Mouse (Mus musculus) CD8-positive naive resting alpha-beta T cell, adult 2 months (primary cell): ENCODE data around the gene Bach2.

Experiments used
- DNase-seq, 2 experiments: peaks; one replicate each; pipeline ENCODE4 v3.0.0; 2022; ENCODE audit warnings: low read depth in 2 of 2, low spot score in 2 of 2

Bach2 gene

GRCm38 (mm10) chr4:32520628-32521360 is 282.2 kb downstream of the Bach2 start:
- DNase-seq = no peak

GRCm38 (mm10) chr4:32521361-32521740 is 282.7 kb downstream of the Bach2 start:
- DNase-seq = no peak

- DNase-seq = no peak
Measured at GRCm38 (mm10) chr4:32522013-32522412, 283.4 kb downstream of the Bach2 start.

- no peak for DNase-seq
Measured at GRCm38 (mm10) chr4:32524282-32524681, 285.7 kb downstream of the Bach2 start.

DNA sequence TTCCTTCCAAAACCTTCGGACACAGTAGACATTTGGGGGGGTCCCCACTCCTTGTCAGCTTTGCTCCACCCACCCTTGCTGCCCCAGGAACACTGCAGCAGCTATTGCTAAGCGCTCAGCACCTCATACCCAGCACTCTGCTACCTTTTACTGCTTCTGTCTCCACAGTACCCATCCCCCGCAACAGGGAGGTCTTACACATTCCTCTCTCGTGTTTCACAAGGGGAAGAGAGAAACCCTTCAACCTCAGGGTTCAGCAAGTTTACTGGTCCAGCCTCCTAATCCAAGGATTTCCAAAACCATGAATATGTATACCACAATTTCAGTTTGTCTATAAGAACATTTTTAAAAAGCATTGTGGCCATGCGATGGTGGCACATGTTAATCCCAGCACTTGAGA is 286.4 kb downstream of the Bach2 start:
- no peak for DNase-seq

DNA sequence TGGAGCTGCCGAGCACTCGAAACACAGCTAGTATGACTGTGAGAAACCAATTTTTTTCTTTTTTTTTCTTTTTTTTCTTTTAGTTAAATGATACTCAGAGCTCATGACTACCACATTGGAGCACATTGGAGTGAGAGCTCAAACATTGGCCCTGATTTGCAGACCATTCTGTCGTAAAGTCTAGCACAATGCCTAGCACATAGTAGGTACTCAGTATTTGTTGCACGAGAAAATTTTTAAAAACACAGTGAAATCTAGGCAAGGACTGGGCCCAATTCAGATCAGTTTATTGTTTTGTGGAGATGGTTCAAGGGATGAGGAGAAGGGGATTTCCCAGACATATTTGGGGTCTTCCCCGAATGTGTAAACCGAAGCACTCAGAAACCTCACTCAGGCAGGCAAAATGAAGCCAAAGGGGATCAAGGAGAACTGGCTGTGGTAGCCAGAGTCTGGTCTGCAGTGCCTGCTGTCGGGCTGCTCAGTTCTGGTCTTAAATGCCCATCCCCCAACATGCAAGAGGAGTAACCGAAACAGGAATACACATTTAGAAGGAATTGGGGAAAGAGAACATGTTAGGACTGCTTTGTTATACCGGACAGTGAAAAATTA is 287.7 kb downstream of the Bach2 start:
- DNase-seq = no peak

DNA sequence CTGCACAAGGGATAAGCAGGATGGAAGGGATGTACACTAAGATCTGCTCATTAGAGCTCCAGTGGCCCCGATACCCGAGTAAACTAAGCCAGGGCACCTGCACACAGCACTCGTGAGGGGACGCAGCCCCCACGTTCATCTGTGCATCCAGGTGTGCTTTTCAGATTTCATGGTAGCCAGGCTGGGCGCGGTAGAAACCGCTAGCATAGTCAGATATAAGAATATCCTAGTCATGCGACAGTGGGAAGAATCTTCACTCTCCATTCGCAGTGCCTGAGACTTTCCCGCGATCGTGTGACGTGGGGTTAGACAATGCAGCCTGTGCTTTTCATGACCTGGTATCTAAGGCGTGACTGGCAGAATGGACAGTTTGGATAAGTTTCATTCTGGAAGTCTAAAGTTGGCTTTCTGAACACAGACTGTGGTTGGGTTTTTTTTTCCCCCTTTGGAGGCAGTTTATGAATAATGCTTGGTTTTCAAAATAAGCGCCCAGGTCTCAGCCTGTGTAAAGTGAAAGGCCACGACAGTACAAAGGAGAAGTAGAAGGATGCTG is 290.9 kb downstream of the Bach2 start:
- no peak for DNase-seq

- no peak for DNase-seq
Measured at GRCm38 (mm10) chr4:32530421-32530920, 291.9 kb downstream of the Bach2 start.

- no peak for DNase-seq
Measured at GRCm38 (mm10) chr4:32530921-32531846, 292.6 kb downstream of the Bach2 start.

- no peak for DNase-seq
Measured at GRCm38 (mm10) chr4:32532079-32532478, 293.5 kb downstream of the Bach2 start.

DNA sequence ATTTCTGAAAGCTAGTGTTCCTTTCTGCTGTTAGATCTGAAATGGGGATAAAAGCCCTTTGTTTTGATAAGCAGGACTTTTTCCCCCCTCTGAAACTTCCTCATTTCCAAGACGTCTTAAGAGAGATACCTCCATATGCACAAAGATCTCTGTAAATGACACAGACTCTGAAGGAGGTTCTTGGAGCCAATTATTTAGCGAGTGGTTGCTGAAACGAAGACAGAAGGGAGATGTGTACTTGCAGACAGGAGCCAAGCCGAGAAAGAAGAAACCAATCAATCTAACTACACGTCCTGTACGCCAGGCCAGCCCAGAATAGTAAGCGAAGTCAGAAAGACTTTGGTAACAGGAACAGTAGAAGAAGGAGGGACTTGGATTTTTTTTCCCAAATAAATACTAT is 295.1 kb downstream of the Bach2 start:
- DNase-seq = no peak

DNA sequence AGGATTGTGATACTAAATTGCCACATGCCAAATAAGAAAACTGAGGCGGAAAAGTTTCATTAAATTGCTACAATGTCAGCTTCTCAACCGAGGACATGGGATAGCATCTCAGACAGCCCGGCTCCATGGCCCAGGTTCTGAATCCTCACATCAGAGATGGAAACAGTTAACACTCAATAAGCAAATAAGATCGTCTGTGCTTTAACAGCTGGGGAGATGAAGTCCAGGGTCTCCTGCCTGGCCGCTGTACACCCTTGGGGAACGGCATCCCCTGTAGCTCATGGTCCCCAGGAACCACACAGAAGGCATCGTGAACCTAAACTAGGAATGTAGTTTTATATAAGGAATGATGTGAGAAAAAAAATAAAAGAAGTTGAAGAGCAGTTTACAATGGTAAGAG is 297.0 kb downstream of the Bach2 start:
- DNase-seq = no peak

DNA sequence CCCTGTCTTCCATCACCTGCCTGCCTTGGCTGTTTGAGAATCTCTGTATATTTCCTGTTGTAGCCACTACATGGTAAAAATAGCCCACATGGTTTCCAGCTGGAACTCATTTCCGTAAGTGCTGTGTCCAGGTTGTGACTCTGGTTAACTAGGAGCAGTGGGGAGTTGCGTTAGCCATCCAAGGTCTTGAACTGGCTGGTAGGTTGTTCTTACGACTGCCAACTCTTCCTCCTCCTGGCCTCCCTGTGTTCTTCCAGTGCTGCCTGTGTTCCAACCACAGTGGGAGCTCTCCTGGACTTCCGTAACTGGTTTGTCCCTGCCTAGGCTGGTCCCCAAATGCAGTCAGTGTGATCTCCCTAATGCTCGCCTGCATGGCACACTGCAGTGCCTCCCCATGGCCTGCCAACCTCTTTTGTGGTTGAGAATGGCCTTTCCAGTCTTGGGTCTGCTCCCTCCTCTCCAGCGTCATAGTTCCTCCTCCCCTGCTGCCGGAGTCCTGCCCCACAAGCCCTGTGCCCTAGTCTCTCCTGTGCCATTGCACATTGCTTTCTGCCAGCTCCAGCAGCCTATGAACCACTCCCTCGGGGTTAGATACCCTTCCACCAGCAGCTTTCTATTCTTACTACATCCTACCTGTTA is 298.4 kb downstream of the Bach2 start:
- no peak for DNase-seq

DNA sequence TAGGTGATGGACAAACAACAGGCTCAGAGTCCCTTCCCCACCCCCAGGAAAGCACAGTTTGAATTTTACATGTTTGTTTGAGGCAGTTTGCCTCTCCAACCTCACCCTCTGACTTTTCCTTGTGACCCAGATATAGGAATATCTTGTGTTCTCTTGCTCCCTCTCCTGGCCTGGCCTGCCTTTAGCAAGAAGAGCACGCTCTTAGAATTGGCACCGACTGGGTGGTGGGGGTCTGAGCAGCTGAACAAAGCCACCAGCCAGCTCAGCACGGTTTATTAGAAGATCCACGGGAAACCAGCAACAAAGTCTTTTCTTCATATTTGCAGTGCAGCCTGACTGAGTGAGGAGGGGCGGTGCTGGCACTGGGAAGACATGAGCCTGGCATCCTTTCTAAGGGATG is 299.5 kb downstream of the Bach2 start:
- peak in 1 of 2 experiments; percentile 15 for DNase-seq

GRCm38 (mm10) chr4:32538488-32538887 is 299.9 kb downstream of the Bach2 start:
- no peak for DNase-seq

GRCm38 (mm10) chr4:32538987-32539386 is 300.4 kb downstream of the Bach2 start:
- DNase-seq = no peak

DNA sequence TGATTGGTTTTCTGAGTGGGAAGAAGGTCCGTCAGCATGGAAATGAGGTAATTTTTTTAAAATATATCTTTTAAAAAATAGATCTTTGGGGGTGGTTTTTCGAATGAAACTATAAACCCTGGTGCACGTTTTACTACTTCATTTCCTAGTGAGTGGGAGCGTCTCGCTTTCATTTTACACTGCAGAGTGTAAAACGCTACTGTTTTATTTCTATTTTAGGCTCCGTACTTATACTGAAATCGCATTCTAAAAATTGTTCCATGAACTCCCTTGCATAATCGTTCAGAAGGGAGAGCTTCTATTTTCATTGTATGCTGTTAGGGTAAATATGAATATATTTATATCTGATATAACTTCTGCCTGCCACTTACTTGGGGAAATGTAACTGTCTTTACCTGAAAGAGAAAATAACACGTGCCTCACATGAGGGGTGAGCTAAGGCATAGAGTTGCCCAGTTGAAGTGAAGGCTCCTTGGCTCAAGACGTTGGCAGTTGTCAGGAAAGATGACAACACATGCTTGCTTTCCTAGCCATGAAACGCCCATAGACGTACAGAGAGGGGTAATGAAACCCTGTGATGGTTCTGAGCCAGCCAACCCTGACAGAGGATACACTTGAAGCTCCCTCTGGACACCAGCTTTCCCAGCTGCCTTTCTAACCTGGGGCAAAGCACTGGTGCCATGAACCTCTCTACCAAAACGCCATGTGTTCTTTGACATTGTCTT is 306.4 kb downstream of the Bach2 start:
- DNase-seq = no peak

DNA sequence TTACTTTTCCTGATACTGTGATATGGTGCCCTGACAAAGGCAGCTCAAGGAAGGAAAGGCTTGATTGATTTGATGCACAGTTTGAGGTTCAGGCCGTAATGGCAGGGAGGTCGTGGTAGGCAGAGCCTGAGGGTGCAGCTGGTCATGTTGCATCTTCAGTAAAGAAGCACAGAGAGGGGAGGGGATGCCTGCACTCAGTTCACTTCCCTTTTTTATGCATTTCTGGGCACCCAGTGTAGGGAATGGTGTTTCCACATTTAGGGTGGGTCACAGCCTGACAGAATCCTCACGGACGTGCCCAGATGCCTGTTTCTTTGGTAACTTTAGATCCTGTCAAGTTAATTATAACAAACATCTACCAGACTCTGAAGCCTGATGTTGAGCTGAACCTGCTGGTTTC is 306.9 kb downstream of the Bach2 start:
- no peak for DNase-seq

- DNase-seq = no peak
Measured at GRCm38 (mm10) chr4:32549150-32549549, 310.5 kb downstream of the Bach2 start.

- DNase-seq = no peak
Measured at GRCm38 (mm10) chr4:32551337-32551736, 312.7 kb downstream of the Bach2 start.
